Mouse (Mus musculus): ENCODE results near the gene Atp2b1. TPM values are rescaled to one million over a fixed set of nuclear protein-coding genes. Genes with fewer than 3 reads are reported as not detected.

Gene Atp2b1
- polyA plus RNA-seq, 1 experiment from 2014 or later = 93.6 TPM

DNA sequence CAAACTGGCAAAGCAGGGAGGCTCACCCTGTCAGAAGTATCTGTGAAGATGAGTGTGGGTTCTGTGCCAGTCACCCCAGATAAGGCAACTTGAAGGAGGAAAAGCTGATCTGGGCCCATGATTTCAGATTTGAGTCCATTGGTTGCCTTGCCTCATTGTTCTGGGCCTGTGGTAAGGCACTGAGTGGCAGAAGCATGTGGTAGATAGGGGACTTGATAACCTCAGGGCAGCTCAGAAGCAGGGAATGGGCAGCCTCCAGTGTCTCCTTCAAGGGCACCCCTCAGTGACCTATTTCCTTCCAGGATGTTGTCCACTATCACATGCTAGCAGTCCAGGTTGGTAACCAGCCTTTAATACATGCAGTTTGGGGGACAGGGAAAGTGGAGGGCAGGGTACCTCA, 12.8 kb downstream of the Atp2b1 start:
- no peak for ATAC-seq (ENCODE audit: low FRiP score)
- H3K4me3 ChIP-seq (replicated peaks) = no peak overlapping the region
- no peak overlapping the region for H3K9ac ChIP-seq
- H3K4me2 ChIP-seq = no peak overlapping the region
- H3K27me3 ChIP-seq = no peaks in the 10 kb centered on the region
- no peaks in the 10 kb centered on the region for H3K36me3 ChIP-seq (replicated peaks)
- H3K27ac ChIP-seq = no peak overlapping the region
- H3K4me1 ChIP-seq = peaks cover 6% of the 10 kb centered on the region
- no peaks in the 10 kb centered on the region for H3K9me3 ChIP-seq

DNA sequence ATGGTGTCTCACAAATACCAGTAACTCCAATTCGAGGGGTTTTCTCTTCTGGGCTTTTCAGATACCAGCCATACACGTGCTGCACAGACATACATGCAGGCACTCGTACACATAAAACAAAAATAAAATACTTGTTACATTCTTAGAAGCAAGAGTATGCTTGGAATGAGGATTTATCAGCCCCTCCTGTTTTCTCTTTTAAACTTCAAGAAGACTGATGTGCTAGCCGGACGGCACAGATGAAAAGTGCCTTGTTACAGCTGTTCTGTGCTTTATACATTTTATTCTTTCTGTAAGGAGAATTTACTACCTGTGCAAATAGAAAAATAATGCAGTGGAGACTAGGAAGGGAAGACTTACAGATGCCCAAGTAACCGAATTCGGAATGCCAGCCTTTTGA, 15.2 kb downstream of the Atp2b1 start:
- ATAC-seq (ENCODE audit: low FRiP score) = no peak
- H3K4me3 ChIP-seq (replicated peaks) = no peak overlapping the region
- peaks cover 6% of the 10 kb centered on the region for H3K4me1 ChIP-seq
- H3K4me2 ChIP-seq = no peak overlapping the region
- H3K9ac ChIP-seq = no peak overlapping the region
- H3K9me3 ChIP-seq = no peaks in the 10 kb centered on the region
- H3K27ac ChIP-seq = no peak overlapping the region
- WGBS = 80% methylated on average over 7 of the region's 7 CpGs
- H3K36me3 ChIP-seq (replicated peaks) = no peaks in the 10 kb centered on the region
- no peaks in the 10 kb centered on the region for H3K27me3 ChIP-seq

GRCm38 (mm10) chr10:98930143-98930542, 15.9 kb downstream of the Atp2b1 start:
- H3K9me3 ChIP-seq = no peaks in the 10 kb centered on the region
- no peak overlapping the region for H3K27ac ChIP-seq
- H3K36me3 ChIP-seq (replicated peaks) = no peaks in the 10 kb centered on the region
- H3K4me3 ChIP-seq (replicated peaks) = no peak overlapping the region
- H3K4me1 ChIP-seq = peaks cover 6% of the 10 kb centered on the region
- 43% methylated on average over 11 of the region's 11 CpGs for WGBS
- H3K27me3 ChIP-seq = no peaks in the 10 kb centered on the region
- 0 out of 2 replicates have a peak, but pooled peaks have one; percentile 33 for ATAC-seq (ENCODE audit: low FRiP score)
- no peak overlapping the region for H3K4me2 ChIP-seq
- no peak overlapping the region for H3K9ac ChIP-seq

DNA sequence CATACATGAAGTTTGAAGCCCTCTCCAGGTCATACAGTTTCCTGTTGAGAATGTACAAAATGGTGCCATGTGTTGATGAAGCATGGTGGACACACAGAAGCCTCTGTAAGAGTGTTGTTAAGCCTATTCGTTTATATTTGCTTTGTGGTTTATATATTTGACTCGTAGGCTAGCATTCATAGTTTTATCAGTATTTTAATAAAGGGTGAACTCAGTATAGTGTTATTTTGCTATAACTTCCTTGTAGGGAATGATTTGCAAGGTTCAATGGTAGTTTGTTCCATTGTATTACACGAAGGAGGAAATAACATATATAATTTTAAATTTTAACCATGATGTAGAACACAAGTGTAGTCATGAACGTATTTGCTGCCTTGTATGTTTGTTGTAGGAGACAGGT, 25.9 kb downstream of the Atp2b1 start:
- Histone ChIP-seq H3K9me3 (no peaks in the 10 kb centered on the region), H3K9ac (no peak overlapping the region), H3K4me2 (no peak overlapping the region), H3K36me3 (replicated peaks) (no peaks in the 10 kb centered on the region), H3K27me3 (no peaks in the 10 kb centered on the region), H3K4me1 (no peaks in the 10 kb centered on the region), H3K4me3 (replicated peaks) (no peak overlapping the region), H3K27ac (no peak overlapping the region)
- ATAC-seq (ENCODE audit: low FRiP score) = no peak
- 92% methylated on average over 4 of the region's 4 CpGs for WGBS

DNA sequence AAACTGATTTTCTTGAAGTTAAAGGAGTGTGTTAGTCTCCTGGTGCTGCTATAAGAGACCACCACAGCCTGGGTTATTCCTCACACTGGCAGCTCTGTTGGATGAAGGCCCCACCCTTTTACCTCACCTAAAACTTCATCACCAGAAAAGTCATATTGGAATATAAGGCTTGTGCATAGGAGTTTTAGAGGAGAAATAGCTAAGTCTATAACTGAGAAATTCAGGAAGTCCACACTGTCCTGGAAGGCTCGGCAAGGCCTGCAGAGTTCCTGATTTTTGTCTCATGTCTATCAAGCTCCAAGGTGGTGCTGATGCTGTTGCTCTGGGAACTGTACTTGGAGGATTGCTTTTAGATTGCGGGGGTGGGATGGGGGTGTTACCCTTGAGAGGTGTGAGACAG, 26.6 kb downstream of the Atp2b1 start:
- H3K4me2 ChIP-seq = no peak overlapping the region
- H3K9ac ChIP-seq = no peak overlapping the region
- no peaks in the 10 kb centered on the region for H3K4me1 ChIP-seq
- H3K36me3 ChIP-seq (replicated peaks) = no peaks in the 10 kb centered on the region
- H3K9me3 ChIP-seq = no peaks in the 10 kb centered on the region
- no peak overlapping the region for H3K4me3 ChIP-seq (replicated peaks)
- no peaks in the 10 kb centered on the region for H3K27me3 ChIP-seq
- 89% methylated on average over 2 of the region's 2 CpGs for WGBS
- no peak for ATAC-seq (ENCODE audit: low FRiP score)
- H3K27ac ChIP-seq = no peak overlapping the region

GRCm38 (mm10) chr10:98941991-98942390, 27.8 kb downstream of the Atp2b1 start:
- ATAC-seq (ENCODE audit: low FRiP score) = no peak
- 74% methylated on average over 6 of the region's 6 CpGs for WGBS
- H3K4me1 ChIP-seq = no peaks in the 10 kb centered on the region
- H3K36me3 ChIP-seq (replicated peaks) = no peaks in the 10 kb centered on the region
- H3K4me2 ChIP-seq = no peak overlapping the region
- no peaks in the 10 kb centered on the region for H3K9me3 ChIP-seq
- no peaks in the 10 kb centered on the region for H3K27me3 ChIP-seq
- no peak overlapping the region for H3K27ac ChIP-seq
- H3K9ac ChIP-seq = no peak overlapping the region
- no peak overlapping the region for H3K4me3 ChIP-seq (replicated peaks)

GRCm38 (mm10) chr10:98942999-98943398, 28.8 kb downstream of the Atp2b1 start:
- H3K27ac ChIP-seq = no peak overlapping the region
- no peak overlapping the region for H3K4me2 ChIP-seq
- H3K27me3 ChIP-seq = no peaks in the 10 kb centered on the region
- ATAC-seq (ENCODE audit: low FRiP score) = no peak
- H3K36me3 ChIP-seq (replicated peaks) = no peaks in the 10 kb centered on the region
- H3K9me3 ChIP-seq = no peaks in the 10 kb centered on the region
- H3K9ac ChIP-seq = no peak overlapping the region
- no peak overlapping the region for H3K4me3 ChIP-seq (replicated peaks)
- no peaks in the 10 kb centered on the region for H3K4me1 ChIP-seq
- whole genome bisulfite sequencing = 84% methylated on average over 8 of the region's 8 CpGs

GRCm38 (mm10) chr10:98943894-98944293, 29.7 kb downstream of the Atp2b1 start:
- H3K4me2 ChIP-seq = no peak overlapping the region
- H3K9me3 ChIP-seq = no peaks in the 10 kb centered on the region
- no peak for ATAC-seq (ENCODE audit: low FRiP score)
- H3K27ac ChIP-seq = no peak overlapping the region
- 60% methylated on average over 8 of the region's 8 CpGs for WGBS
- no peaks in the 10 kb centered on the region; the same call in 1 of the 2 replicates for H3K4me1 ChIP-seq
- no peaks in the 10 kb centered on the region for H3K27me3 ChIP-seq
- H3K36me3 ChIP-seq (replicated peaks) = no peaks in the 10 kb centered on the region
- H3K9ac ChIP-seq = no peak overlapping the region
- no peak overlapping the region for H3K4me3 ChIP-seq (replicated peaks)

- H3K9me3 ChIP-seq = no peaks in the 10 kb centered on the region
- no peak for ATAC-seq (ENCODE audit: low FRiP score)
- H3K27me3 ChIP-seq = no peaks in the 10 kb centered on the region
- no peak overlapping the region for H3K4me2 ChIP-seq
- 66% methylated on average over 9 of the region's 9 CpGs for WGBS
- H3K36me3 ChIP-seq (replicated peaks) = no peaks in the 10 kb centered on the region
- H3K27ac ChIP-seq = no peak overlapping the region
- H3K4me3 ChIP-seq (replicated peaks) = no peak overlapping the region
- no peaks in the 10 kb centered on the region; the same call in 1 of the 2 replicates for H3K4me1 ChIP-seq
- H3K9ac ChIP-seq = no peak overlapping the region
Measured at GRCm38 (mm10) chr10:98946031-98946791, 32.0 kb downstream of the Atp2b1 start.

DNA sequence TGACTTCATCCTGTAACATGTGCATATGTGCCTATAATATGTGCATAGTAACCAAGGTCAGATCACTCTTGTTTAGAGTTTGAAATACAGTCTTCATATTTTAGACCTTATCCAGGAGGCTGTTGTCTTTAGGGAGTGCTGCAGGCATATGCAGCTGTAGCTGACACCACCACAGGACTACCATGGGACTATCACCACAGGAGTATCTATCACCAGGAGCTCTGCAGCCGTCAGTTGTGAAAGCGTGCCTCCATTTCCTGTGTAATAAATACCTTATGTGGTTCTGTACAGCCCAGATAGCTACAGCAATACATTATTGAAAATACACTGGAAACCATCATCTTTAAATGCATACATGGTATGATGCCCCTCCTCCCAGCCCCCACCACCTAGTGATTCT, 33.0 kb downstream of the Atp2b1 start:
- Histone ChIP-seq H3K4me1 (no peaks in the 10 kb centered on the region; the same call in 1 of the 2 replicates), H3K27ac (no peak overlapping the region), H3K9me3 (no peaks in the 10 kb centered on the region), H3K27me3 (no peaks in the 10 kb centered on the region), H3K9ac (no peak overlapping the region), H3K36me3 (replicated peaks) (no peaks in the 10 kb centered on the region), H3K4me3 (replicated peaks) (no peak overlapping the region), H3K4me2 (no peak overlapping the region)
- no peak for ATAC-seq (ENCODE audit: low FRiP score)
- WGBS = 61% methylated on average over 2 of the region's 2 CpGs

GRCm38 (mm10) chr10:98948096-98948495, 33.9 kb downstream of the Atp2b1 start:
- no peaks in the 10 kb centered on the region for H3K27me3 ChIP-seq
- no peak overlapping the region for H3K27ac ChIP-seq
- no peaks in the 10 kb centered on the region; the same call in 1 of the 2 replicates for H3K4me1 ChIP-seq
- ATAC-seq (ENCODE audit: low FRiP score) = no peak
- H3K9me3 ChIP-seq = no peaks in the 10 kb centered on the region
- no peaks in the 10 kb centered on the region for H3K36me3 ChIP-seq (replicated peaks)
- 89% methylated on average over 5 of the region's 5 CpGs for WGBS
- H3K4me2 ChIP-seq = no peak overlapping the region
- no peak overlapping the region for H3K4me3 ChIP-seq (replicated peaks)
- H3K9ac ChIP-seq = no peak overlapping the region

- 95% methylated on average over 1 of the region's 1 CpGs for WGBS
- no peak overlapping the region for H3K27ac ChIP-seq
- H3K9me3 ChIP-seq = no peaks in the 10 kb centered on the region
- H3K4me3 ChIP-seq (replicated peaks) = no peak overlapping the region
- H3K4me1 ChIP-seq = no peaks in the 10 kb centered on the region; the same call in 1 of the 2 replicates
- H3K4me2 ChIP-seq = no peak overlapping the region
- no peak overlapping the region for H3K9ac ChIP-seq
- no peaks in the 10 kb centered on the region for H3K36me3 ChIP-seq (replicated peaks)
- no peaks in the 10 kb centered on the region for H3K27me3 ChIP-seq
- no peak for ATAC-seq (ENCODE audit: low FRiP score)
Measured at GRCm38 (mm10) chr10:98949750-98950149, 35.5 kb downstream of the Atp2b1 start.
